Mouse (Mus musculus): ENCODE data around the gene H2afb2. TPM values are rescaled to one million over a fixed set of nuclear protein-coding genes. Genes with fewer than 3 reads are reported as not detected.

The H2afb2 gene
- not detected in 2 replicates for polyA plus RNA-seq (2015; fragmentation: Nextera tagmentation; extraction: Ambion mirVana)

DNA sequence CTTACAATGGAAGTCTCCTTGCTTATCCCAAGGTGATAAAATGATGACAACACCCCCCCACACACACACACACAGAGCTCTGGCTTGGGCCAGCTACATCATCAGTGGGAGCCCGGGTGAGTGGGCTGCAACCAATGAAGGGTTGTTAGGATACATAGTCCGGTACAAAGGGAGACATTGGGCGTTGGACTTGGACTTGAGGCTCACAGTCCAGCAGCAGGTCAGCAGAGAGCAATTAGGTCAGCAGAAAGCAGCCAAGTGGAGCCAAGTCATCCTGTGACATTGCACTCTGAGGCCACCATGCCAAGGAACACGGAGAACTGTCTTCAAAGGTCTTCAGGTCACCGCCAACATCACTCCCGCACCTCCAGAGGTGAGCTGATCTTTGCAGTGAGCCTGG lies at the start of gene H2afb2:
Gene H2afb2, plus strand, starts transcription at position 301 of the 400 bp plus-strand sequence.
- Histone ChIP-seq H3K9me3 (no peaks in the 10 kb centered on the region), H3K4me2 (no peak within 1 kb of the TSS), H3K9ac (no peak within 1 kb of the TSS), H3K27me3 (no peaks in the 10 kb centered on the region), H3K4me1 (replicated peaks) (no peaks in the 10 kb centered on the region), H3K36me3 (no peaks in the 10 kb centered on the region), H3K27ac (replicated peaks) (no peak within 1 kb of the TSS), H3K4me3 (no peak within 1 kb of the TSS)
- WGBS: 82% methylated on average over 6 of the region's 6 CpGs
- ATAC-seq (ENCODE audit: low read depth): no peak

Other genes starting within 250 kb of the H2afb2 start
- not detected in 2 replicates for gene Cpxcr1, start 232.2 kb upstream of the H2afb2 start, polyA plus RNA-seq (2015; fragmentation: Nextera tagmentation; extraction: Ambion mirVana)

Measured in neural tube, embryonic 13.5 days (tissue).